9 mouse cellular contexts compared by ENCODE assay signal in the genomic region with DNA sequence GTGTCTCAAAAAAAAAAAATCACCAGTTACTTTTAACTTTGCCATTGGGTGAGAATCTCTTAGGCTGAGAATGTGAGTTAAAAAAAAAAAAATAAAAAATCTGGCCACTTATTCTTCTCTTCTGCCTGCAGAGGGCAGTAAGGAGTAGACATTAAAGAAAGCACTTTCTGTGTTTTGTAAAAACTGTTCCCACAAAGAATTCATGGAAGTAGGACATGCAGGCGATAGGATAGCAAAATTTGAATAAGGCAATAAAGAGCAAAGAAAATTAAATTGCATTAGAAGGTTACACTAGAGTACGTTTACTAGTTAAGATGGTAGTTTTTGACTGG. TPM values are rescaled to one million over a fixed set of nuclear protein-coding genes. Genes with fewer than 3 reads are reported as not detected.
DNase-seq lines count a peak whose midpoint lies in the region; ATAC-seq and TF ChIP-seq lines count a peak whose summit lies in the region.
"Had no signal": no experiment of that assay in that cellular context is flagged by ENCODE, and none has a peak within 500 bp of the region (broad histone marks: within the 10 kb centered on the region; RNA-seq: fewer than 3 reads in every experiment).

No protein-coding gene starts in this region.

- H3K36me3 ChIP-seq in neural tube, embryonic 12.5 days = no peaks in the 10 kb centered on the region
- no peaks in the 10 kb centered on the region for H3K36me3 ChIP-seq in hindbrain, embryonic 16.5 days (ENCODE audit: control insufficient read depth, insufficient read depth, low read length)
- no peaks in the 10 kb centered on the region for H3K36me3 ChIP-seq in stomach, postnatal 0 days (ENCODE audit: control insufficient read depth, insufficient read depth, low read length)

- WGBS in neural tube, embryonic 12.5 days = 69% methylated on average over 2 of the region's 2 CpGs
- 49% methylated on average over 2 of the region's 2 CpGs for WGBS in hindbrain, embryonic 16.5 days
- WGBS in stomach, postnatal 0 days = 61% methylated on average over 2 of the region's 2 CpGs

- no peak overlapping the region for H3K27ac ChIP-seq in neural tube, embryonic 12.5 days
- H3K27ac ChIP-seq in hindbrain, embryonic 16.5 days (ENCODE audit: low read depth, low read length) = no peak overlapping the region
- H3K27ac ChIP-seq in stomach, postnatal 0 days (replicated peaks) = no peak overlapping the region

- no peaks in the 10 kb centered on the region for H3K4me1 ChIP-seq in neural tube, embryonic 12.5 days
- peaks cover 4% of the 10 kb centered on the region; the same call in 1 of the 2 replicates for H3K4me1 ChIP-seq in hindbrain, embryonic 16.5 days (ENCODE audit: control insufficient read depth, insufficient read depth, low read depth, low read length)
- H3K4me1 ChIP-seq in stomach, postnatal 0 days (replicated peaks; ENCODE audit: control insufficient read depth, insufficient read depth) = no peaks in the 10 kb centered on the region

- H3K4me3 ChIP-seq in neural tube, embryonic 12.5 days = no peak overlapping the region
- H3K4me3 ChIP-seq in hindbrain, embryonic 16.5 days (ENCODE audit: low read length) = peak overlapping the region; percentile 40
- H3K4me3 ChIP-seq in stomach, postnatal 0 days (ENCODE audit: low read depth, low read length) = no peak overlapping the region

- TF ChIP-seq CTCF in stomach, postnatal 0 days (IDR thresholded peaks at IDR 0.05; ENCODE audit: low read depth) = peak; percentile 78

- DNase-seq in cerebellum, postnatal 10 days = peak; percentile 14 to 62
- no peak for DNase-seq in neural tube, embryonic 10.5 days (ENCODE audit: extremely low spot score, low spot score)
- no peak for DNase-seq in stomach, postnatal 0 days (ENCODE audit: low spot score)
- no peak for DNase-seq in adrenal gland, postnatal 4 days (ENCODE audit: low spot score in 2 of 2)
- DNase-seq in adrenal gland, adult 2 months = no peak

- peak overlapping the region; percentile 50 for H3K4me2 ChIP-seq in neural tube, embryonic 12.5 days (replicated peaks)
- H3K4me2 ChIP-seq in hindbrain, embryonic 16.5 days (ENCODE audit: low read length) = peak overlapping the region; percentile 60
- no peak overlapping the region for H3K4me2 ChIP-seq in stomach, postnatal 0 days (replicated peaks; ENCODE audit: low read depth)

- no peaks in the 10 kb centered on the region for H3K27me3 ChIP-seq in neural tube, embryonic 12.5 days (replicated peaks)
- no peaks in the 10 kb centered on the region for H3K27me3 ChIP-seq in hindbrain, embryonic 16.5 days (replicated peaks; ENCODE audit: control insufficient read depth, insufficient read depth, low read length)
- no peaks in the 10 kb centered on the region for H3K27me3 ChIP-seq in stomach, postnatal 0 days (ENCODE audit: control insufficient read depth, insufficient read depth, low read length)

- no peak for ATAC-seq in cerebellum, adult (ENCODE audit: insufficient number of reproducible peaks, low FRiP score, low TSS enrichment)
- ATAC-seq in neural tube, embryonic 12.5 days (ENCODE audit: low FRiP score, low read depth) = no peak
- no peak for ATAC-seq in hindbrain, embryonic 16.5 days
- ATAC-seq in stomach, postnatal 0 days (ENCODE audit: low FRiP score, low TSS enrichment) = no peak

- no peak overlapping the region for H3K9ac ChIP-seq in neural tube, embryonic 12.5 days
- H3K9ac ChIP-seq in hindbrain, embryonic 16.5 days (ENCODE audit: low read depth, low read length) = no peak overlapping the region
- H3K9ac ChIP-seq in stomach, postnatal 0 days (ENCODE audit: low read length) = no peak overlapping the region

- no peak for TF ChIP-seq EP300 in stomach, postnatal 0 days (optimal IDR thresholded peaks at IDR 0.05)

- no peaks in the 10 kb centered on the region for H3K9me3 ChIP-seq in neural tube, embryonic 12.5 days
- no peaks in the 10 kb centered on the region for H3K9me3 ChIP-seq in hindbrain, embryonic 16.5 days (ENCODE audit: control insufficient read depth, low read length)
- H3K9me3 ChIP-seq in stomach, postnatal 0 days (ENCODE audit: control insufficient read depth, low read length) = no peaks in the 10 kb centered on the region

RNA-seq across cellular contexts. Expression of gene Dtd2, which starts 4.3 kb away (rescaled TPM):
- polyA plus RNA-seq in neural tube, embryonic 12.5 days (2016; fragmentation: Nextera tagmentation; extraction: Ambion mirVana) = 18.9 and 19.7 TPM in 2 replicates
- 19.5 and 20.3 TPM in 2 replicates for polyA plus RNA-seq in hindbrain, embryonic 16.5 days (2015; fragmentation: Nextera tagmentation; extraction: Ambion mirVana)
- polyA plus RNA-seq in stomach, postnatal 0 days (2015; fragmentation: Nextera tagmentation; extraction: Ambion mirVana) = 22.5 and 23.1 TPM in 2 replicates
- 10 to 100 TPM; 28.6 to 34.3 TPM for total RNA-seq in adrenal gland, postnatal 4 days (2021)
- total RNA-seq in adrenal gland, adult 2 months (2021) = 10 to 100 TPM; 16.1 to 22.5 TPM
- 10.3 and 16.5 TPM in 2 replicates for polyA plus RNA-seq in adrenal gland, adult 2 months (2012; rRNA removed)

RNA-seq across cellular contexts. Expression of gene Gpr33, which starts 17.3 kb away (rescaled TPM):
- polyA plus RNA-seq in neural tube, embryonic 12.5 days (2016; fragmentation: Nextera tagmentation; extraction: Ambion mirVana) = not detected in 2 replicates
- polyA plus RNA-seq in hindbrain, embryonic 16.5 days (2015; fragmentation: Nextera tagmentation; extraction: Ambion mirVana) = not detected in 2 replicates
- polyA plus RNA-seq in stomach, postnatal 0 days (2015; fragmentation: Nextera tagmentation; extraction: Ambion mirVana) = not detected in 2 replicates
- not detected for total RNA-seq in adrenal gland, postnatal 4 days (2021)
- total RNA-seq in adrenal gland, adult 2 months (2021) = not detected
- polyA plus RNA-seq in adrenal gland, adult 2 months (2012; rRNA removed) = 0.07 TPM in 1 of 2 replicates, not detected in the other
- polyA plus RNA-seq: gonadal fat pad, adult 2 months had no signal

RNA-seq across cellular contexts. Expression of gene Heatr5a, which starts 39.5 kb away (rescaled TPM):
- 7.8 and 8.5 TPM in 2 replicates for polyA plus RNA-seq in neural tube, embryonic 12.5 days (2016; fragmentation: Nextera tagmentation; extraction: Ambion mirVana)
- 5.0 and 5.9 TPM in 2 replicates for polyA plus RNA-seq in hindbrain, embryonic 16.5 days (2015; fragmentation: Nextera tagmentation; extraction: Ambion mirVana)
- 4.1 and 4.5 TPM in 2 replicates for polyA plus RNA-seq in stomach, postnatal 0 days (2015; fragmentation: Nextera tagmentation; extraction: Ambion mirVana)
- 10 to 100 TPM; 21.1 to 23.4 TPM for total RNA-seq in adrenal gland, postnatal 4 days (2021)
- total RNA-seq in adrenal gland, adult 2 months (2021) = 10 to 100 TPM; 20.3 to 23.0 TPM
- polyA plus RNA-seq in adrenal gland, adult 2 months (2012; rRNA removed) = 18.5 and 24.9 TPM in 2 replicates

Comparison
In these comparisons a context has a peak if more than half of its experiments do, and no peak if none do; other contexts are left out.
1. DNase-seq: peak in cerebellum, postnatal 10 days (2 of 2); none in neural tube, embryonic 10.5 days (single experiment), stomach, postnatal 0 days (single experiment), adrenal gland, postnatal 4 days (0 of 2) and adrenal gland, adult 2 months (single experiment).